Mouse (Mus musculus): ENCODE measurements around the gene Reep3.

DNA sequence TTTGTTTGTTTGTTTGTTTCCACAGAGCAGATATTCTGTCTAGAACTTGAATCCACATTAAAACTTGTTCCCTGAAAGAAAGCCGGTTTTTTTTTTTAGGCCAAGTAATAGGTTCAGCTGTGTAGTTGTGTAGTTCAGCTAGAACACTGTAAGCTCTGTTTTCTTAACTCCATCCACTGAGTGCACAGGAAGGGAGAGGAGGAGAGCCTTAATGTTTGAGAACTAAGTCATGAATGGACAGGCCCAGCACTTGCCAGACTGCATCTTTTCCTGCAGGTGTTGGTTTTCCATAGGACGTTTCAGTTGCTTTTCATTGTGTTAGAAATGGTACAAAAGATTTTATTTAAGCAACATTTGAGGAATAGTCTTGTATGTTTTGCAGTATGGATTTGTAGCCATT lies 47.5 kb upstream of the Reep3 start:
- no peak for TF ChIP-seq POLR2A (IDR thresholded peaks at IDR 0.05; ENCODE audit: low read depth, low read length)
- no peak for TF ChIP-seq CTCF (IDR thresholded peaks at IDR 0.05; ENCODE audit: extremely low read depth, insufficient read depth, insufficient read length, insufficient replicate concordance)
